Mouse (Mus musculus) CH12.LX (cell line): ENCODE data around the gene Nfkbia. TPM values are rescaled to one million over a fixed set of nuclear protein-coding genes. Genes with fewer than 3 reads are reported as not detected.

Experiments used
- DNase-seq: peaks from one replicate; pipeline ENCODE4 v3.0.0-alpha.2; 2013; ENCODE audit errors: extremely low read depth
- H3K27ac ChIP-seq: 2 replicates; pipeline ENCODE4 v1.5.1; 2012; ENCODE audit warnings: low read depth, mild to moderate bottlenecking, control low read depth, moderate library complexity; ENCODE audit not compliant: insufficient read depth
- H3K27me3 ChIP-seq: replicated peaks from 2 replicates; pipeline ENCODE3; 2012; ENCODE audit warnings: inconsistent platforms
- H3K36me3 ChIP-seq, 2 experiments: replicated peaks in 1 of 2; 2 replicates each; pipeline versions ENCODE3 to v1.6.1; 2012; ENCODE audit warnings: inconsistent platforms in 1 of 2, low read length in 1 of 2, mild to moderate bottlenecking in 1 of 2, mixed read lengths in 1 of 2, moderate library complexity in 1 of 2; ENCODE audit not compliant: control insufficient read depth in 1 of 2, insufficient read depth in 1 of 2
- H3K4me1 ChIP-seq, 2 experiments: 2 replicates each; pipeline ENCODE4 v1.6.1; 2012; ENCODE audit warnings: inconsistent platforms in 1 of 2, moderate library complexity in 1 of 2; ENCODE audit not compliant: insufficient read depth in 2 of 2, control insufficient read depth in 1 of 2
- H3K4me2 ChIP-seq: 2 replicates; pipeline ENCODE4 v1.6.1; 2012; ENCODE audit warnings: low read depth, mild to moderate bottlenecking, control low read depth; ENCODE audit not compliant: poor library complexity, insufficient read depth, severe bottlenecking
- H3K4me3 ChIP-seq, 3 experiments: fragments of 150-350 bp in 1 of 3; sonication (generic) in 1 of 3; replicated peaks in 1 of 3; 2 replicates each; pipeline versions ENCODE3 to v1.5.1; 2011 to 2012; ENCODE audit warnings: low read depth in 2 of 3, low read length in 2 of 3, mild to moderate bottlenecking in 2 of 3, moderate library complexity in 2 of 3, control low read depth in 1 of 3, improper control_type of control experiment in 1 of 3, inconsistent platforms in 1 of 3, mixed read lengths in 1 of 3; ENCODE audit not compliant: poor library complexity in 1 of 3
- H3K79me2 ChIP-seq: replicated peaks from 2 replicates; pipeline ENCODE4 v1.6.1; 2012; ENCODE audit warnings: mild to moderate bottlenecking, moderate library complexity; ENCODE audit not compliant: control insufficient read depth, poor library complexity, insufficient read depth, severe bottlenecking; ENCODE audit errors: extremely low read depth
- H3K9ac ChIP-seq: 2 replicates; pipeline ENCODE4 v1.6.1; 2012; ENCODE audit warnings: low read depth, mild to moderate bottlenecking, control low read depth, moderate library complexity; ENCODE audit not compliant: insufficient read depth
- H3K9me3 ChIP-seq: replicated peaks from 2 replicates; pipeline ENCODE3; 2012; ENCODE audit warnings: low read length, inconsistent platforms, mixed read lengths
- CHD1 ChIP-seq: IDR thresholded peaks from 2 replicates; pipeline ENCODE4 v1.6.1; 2012; ENCODE audit warnings: low read depth, low read length, improper control_type of control experiment, inconsistent platforms
- EP300 ChIP-seq: IDR thresholded peaks from 2 replicates; pipeline ENCODE4 v1.6.1; 2011; ENCODE audit warnings: low read length, improper control_type of control experiment
- HCFC1 ChIP-seq: IDR thresholded peaks from 2 replicates; pipeline ENCODE4 v1.6.1; 2012; ENCODE audit warnings: low read depth, mild to moderate bottlenecking, inconsistent platforms, low read length, improper control_type of control experiment
- IRF4 ChIP-seq: IDR thresholded peaks from 2 replicates; pipeline ENCODE4 v1.6.1; 2014; ENCODE audit warnings: low read depth, mild to moderate bottlenecking, inconsistent platforms, low read length, improper control_type of control experiment
- KAT2A ChIP-seq: IDR thresholded peaks from 2 replicates; pipeline ENCODE4 v1.6.1; 2012; ENCODE audit warnings: low read length, improper control_type of control experiment, inconsistent platforms; ENCODE audit not compliant: insufficient replicate concordance
- MAZ ChIP-seq: IDR thresholded peaks from 2 replicates; pipeline ENCODE4 v1.6.1; 2012; ENCODE audit warnings: low read depth, mild to moderate bottlenecking, inconsistent platforms, low read length, improper control_type of control experiment, moderate library complexity
- MXI1 ChIP-seq: IDR thresholded peaks from 2 replicates; pipeline ENCODE4 v1.6.1; 2011; ENCODE audit warnings: mild to moderate bottlenecking, low read depth, low read length, improper control_type of control experiment
- MYC ChIP-seq: IDR thresholded peaks from 2 replicates; pipeline ENCODE4 v1.6.1; 2011; ENCODE audit warnings: low read depth, mild to moderate bottlenecking, improper control_type of control experiment, low read length
- PAX5 ChIP-seq: IDR thresholded peaks from 2 replicates; pipeline ENCODE4 v1.6.1; 2012; ENCODE audit warnings: low read length, inconsistent platforms, mixed read lengths
- POLR2A ChIP-seq: IDR thresholded peaks from 2 replicates; pipeline ENCODE4 v1.6.1; 2011; ENCODE audit warnings: low read depth, mild to moderate bottlenecking, improper control_type of control experiment, low read length
- RAD21 ChIP-seq: IDR thresholded peaks from 2 replicates; pipeline ENCODE4 v1.6.1; 2011; ENCODE audit warnings: low read depth, mild to moderate bottlenecking, low read length, improper control_type of control experiment, moderate library complexity
- SIN3A ChIP-seq: IDR thresholded peaks from 2 replicates; pipeline ENCODE4 v1.6.1; 2012; ENCODE audit warnings: low read length, improper control_type of control experiment, inconsistent platforms
- SMC3 ChIP-seq: IDR thresholded peaks from 2 replicates; pipeline ENCODE4 v1.6.1; 2011; ENCODE audit warnings: low read depth, low read length, improper control_type of control experiment
- TBP ChIP-seq: conservative IDR thresholded peaks from 2 replicates; pipeline ENCODE4 v1.6.1; 2011; ENCODE audit warnings: low read depth, low read length, improper control_type of control experiment
- TCF12 ChIP-seq: IDR thresholded peaks from 2 replicates; pipeline ENCODE4 v1.6.1; 2014; ENCODE audit warnings: low read depth, mild to moderate bottlenecking, inconsistent platforms, low read length, improper control_type of control experiment
- UBTF ChIP-seq: IDR thresholded peaks from 2 replicates; pipeline ENCODE4 v1.6.1; 2012; ENCODE audit warnings: low read depth, mild to moderate bottlenecking, inconsistent platforms, low read length, improper control_type of control experiment, moderate library complexity
- USF1 ChIP-seq: IDR thresholded peaks from 2 replicates; pipeline ENCODE4 v1.6.1; 2014; ENCODE audit warnings: low read depth, mild to moderate bottlenecking, inconsistent platforms, low read length, improper control_type of control experiment
- USF2 ChIP-seq: conservative IDR thresholded peaks from 2 replicates; pipeline ENCODE4 v1.6.1; 2011; ENCODE audit warnings: low read depth, low read length, improper control_type of control experiment
- ZKSCAN1 ChIP-seq: IDR thresholded peaks from 2 replicates; pipeline ENCODE4 v1.6.1; 2012; ENCODE audit warnings: low read depth, inconsistent platforms, low read length, improper control_type of control experiment, borderline replicate concordance
- ZMIZ1 ChIP-seq: IDR thresholded peaks from 2 replicates; pipeline ENCODE4 v1.6.1; 2012; ENCODE audit warnings: low read depth, mild to moderate bottlenecking, inconsistent platforms, low read length, improper control_type of control experiment
- ZNF384 ChIP-seq: IDR thresholded peaks from 2 replicates; pipeline ENCODE4 v1.6.1; 2012; ENCODE audit warnings: low read depth, low read length, improper control_type of control experiment, inconsistent platforms
- dilution Hi-C: fragments of 300-500 bp; cut with MboI; formaldehyde crosslinking; loops from 2 replicates; pipeline ENCODE4 v1.14.3; 2020; ENCODE audit warnings: low sequenced_read_pairs; ENCODE audit not compliant: extremely low pct_unique_long_range_greater_than_20kb, extremely low pct_ligation_motif_present
- in situ Hi-C: fragments of 300-500 bp; cut with MboI; formaldehyde crosslinking; loops from 3 replicates; pipeline ENCODE4 v1.14.3; 2019; ENCODE audit warnings: low sequenced_read_pairs, low pct_ligation_motif_present, low pct_unique_long_range_greater_than_20kb, mixed read lengths
- polyA plus RNA-seq: library from polyadenylated mRNA; unstranded; fragments of >175 nt; gene quantifications from 2 replicates; pipeline ENCODE4 v1.2.1, GENCODE M21; 2012; ENCODE audit warnings: low read depth; ENCODE audit not compliant: insufficient read length
- total RNA-seq, 2 experiments: library from RNA; depleted of rRNA; stranded (reverse); fragments of 300-350 nt in 1 of 2; fragments of >200 nt in 1 of 2; gene quantifications; 2 replicates each; pipeline ENCODE4 v1.2.3; 2012 to 2014

Gene Nfkbia
- total and polyA plus RNA-seq, 3 experiments, result 143 to 702 (median 178) TPM

GRCm38 (mm10) chr12:55462456-55462855 lies 30.0 kb downstream of the Nfkbia start:
- Histone ChIP-seq H3K79me2 (no peaks in the 10 kb centered on the region), H3K4me3 (no peak overlapping the region), H3K36me3 (no peaks in the 10 kb centered on the region), H3K4me2 (no peak overlapping the region), H3K9ac (no peak overlapping the region), H3K9me3 (no peaks in the 10 kb centered on the region), H3K27me3 (no peaks in the 10 kb centered on the region), H3K27ac (peak overlapping the region; percentile 14; the same call in 1 of the 2 replicates), H3K4me1 (peaks cover 51 to 97% of the 10 kb centered on the region in 2 experiments)
- TF ChIP-seq ZNF384 (peak; percentile 74), UBTF (no peak)
- dilution Hi-C loops, result no loop called here
- DNase-seq, result no peak
- in situ Hi-C loops, result no loop called here

GRCm38 (mm10) chr12:55461767-55462166 lies 30.7 kb downstream of the Nfkbia start:
- dilution Hi-C loops (no loop called here), in situ Hi-C loops (no loop called here)
- Histone ChIP-seq H3K27me3 (no peaks in the 10 kb centered on the region), H3K4me2 (no peak overlapping the region), H3K27ac (no peak overlapping the region)
- TF ChIP-seq IRF4 (no peak), EP300 (no peak), PAX5 (no peak), USF1 (no peak), ZKSCAN1 (no peak), HCFC1 (no peak), USF2 (no peak), KAT2A (no peak), CHD1 (no peak), ZMIZ1 (no peak), SIN3A (no peak), SMC3 (no peak), MAZ (no peak), UBTF (no peak), TCF12 (no peak), MYC (no peak), RAD21 (no peak), TBP (no peak), MXI1 (no peak), POLR2A (no peak)
- TF ChIP-seq, all 38 proteins: peak for 0
- Histone ChIP-seq H3K79me2 (no peaks in the 10 kb centered on the region), H3K4me1 (peaks cover 49 to 97% of the 10 kb centered on the region in 2 experiments), H3K9me3 (no peaks in the 10 kb centered on the region), H3K9ac (no peak overlapping the region), H3K4me3 (no peak overlapping the region), H3K36me3 (no peaks in the 10 kb centered on the region)
- no peak for DNase-seq
